Mouse (Mus musculus): Measurements from ENCODE around the gene Arnt.
"Not testable (repeated sequence)": the region's sequence is repeated elsewhere in the genome, so short reads cannot be mapped to it uniquely, and the experiment has no call there.

Arnt gene

DNA sequence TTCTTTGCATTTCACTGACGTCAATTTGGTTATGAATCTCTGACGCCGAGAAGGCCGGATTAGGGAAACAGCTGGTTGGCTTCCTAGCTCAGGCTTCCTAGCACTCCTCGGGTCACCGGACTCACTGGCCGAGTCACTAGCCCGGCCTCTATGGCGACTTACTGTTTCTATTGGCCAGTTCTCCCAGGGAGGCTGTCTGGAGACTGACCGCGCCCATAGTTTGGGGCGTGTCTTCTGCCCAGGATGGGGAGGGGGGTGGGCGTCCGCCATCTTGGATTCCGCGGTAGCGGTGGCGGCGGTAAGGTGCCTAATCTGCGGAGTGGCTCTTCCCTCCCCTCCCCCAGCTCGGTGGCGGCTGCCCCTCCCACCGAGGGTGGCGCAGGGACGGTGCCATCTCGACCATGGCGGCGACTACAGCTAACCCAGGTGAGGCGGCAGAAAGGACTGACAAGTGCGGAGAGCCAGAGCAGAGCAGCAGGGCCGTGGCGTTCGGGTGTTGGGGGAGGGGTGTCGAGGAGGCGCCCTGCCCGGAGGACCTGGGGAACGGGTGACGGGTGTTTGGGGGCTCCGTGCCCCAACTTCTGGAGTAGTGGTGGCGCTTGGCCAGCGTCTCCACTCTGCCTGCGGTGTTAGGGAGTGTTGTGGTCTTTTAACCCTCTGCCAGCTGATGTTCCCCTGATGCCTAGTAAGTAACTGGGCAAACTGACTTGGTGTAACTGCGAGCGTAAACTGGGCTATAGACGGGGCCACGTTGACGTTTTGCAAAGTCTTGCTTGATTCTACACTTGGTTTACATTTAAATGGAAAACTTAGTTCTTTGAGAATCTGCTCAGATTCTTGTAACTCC lies at the start of gene Arnt:
Gene Arnt (plus strand): TSS at position 253 of the 847 bp plus-strand sequence.
- peak; percentile 91 to 92 for DNase-seq (ENCODE audit: low spot score in 2 of 2)

DNA sequence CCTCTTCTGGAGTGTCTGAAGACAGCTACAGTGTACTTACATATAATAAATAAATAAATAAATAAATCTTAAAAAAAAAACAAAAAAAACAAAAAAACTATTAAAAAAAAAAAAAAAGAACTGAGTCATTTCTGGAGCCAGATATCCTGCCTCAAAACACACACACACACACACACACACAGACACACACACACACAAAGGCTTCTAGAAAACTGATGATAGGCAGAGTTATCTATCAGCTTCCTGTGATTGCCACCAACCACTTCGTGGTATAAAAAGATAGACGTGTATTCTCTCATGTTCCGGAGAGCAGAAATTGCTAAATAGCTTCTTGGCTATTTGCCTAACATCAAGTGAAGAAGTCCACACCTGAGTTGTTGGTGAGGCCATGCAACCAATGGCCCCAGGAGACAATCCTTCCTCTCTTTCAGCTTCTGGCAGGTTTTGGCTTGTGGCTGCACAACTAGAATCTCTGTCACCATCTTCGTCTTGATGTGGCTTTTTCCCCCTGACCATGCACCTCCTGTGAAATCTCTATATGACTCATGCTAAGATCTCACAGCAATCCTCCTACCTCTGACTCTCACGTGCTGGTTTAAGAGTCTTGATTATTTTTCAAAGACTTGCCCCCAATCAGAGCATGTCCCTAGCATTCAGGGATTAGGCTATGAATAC lies 48.6 kb upstream of the Arnt start:
- DNase-seq (ENCODE audit: low spot score in 2 of 2), result no peak

DNA sequence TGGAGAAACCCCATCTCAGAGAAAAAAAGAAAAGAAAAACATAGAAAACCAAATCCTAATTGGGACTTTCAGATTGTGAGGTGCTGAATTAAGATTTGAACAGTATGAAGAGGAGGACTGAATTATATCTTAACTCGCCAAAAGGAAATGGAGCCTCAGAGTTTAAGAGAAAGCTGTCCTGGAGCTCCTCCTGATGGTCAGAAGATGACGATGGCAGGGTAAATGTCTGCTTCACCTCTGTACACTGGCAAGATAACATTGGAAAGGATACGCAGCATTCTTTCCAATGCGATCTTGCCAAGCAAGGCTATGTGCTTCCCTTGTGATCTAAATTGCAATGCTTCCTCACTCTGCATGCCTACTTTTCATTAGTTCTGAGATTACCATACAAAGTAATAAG lies 39.8 kb upstream of the Arnt start:
- DNase-seq (ENCODE audit: low spot score in 2 of 2), result peak in 1 of 2 experiments; percentile 17

DNA sequence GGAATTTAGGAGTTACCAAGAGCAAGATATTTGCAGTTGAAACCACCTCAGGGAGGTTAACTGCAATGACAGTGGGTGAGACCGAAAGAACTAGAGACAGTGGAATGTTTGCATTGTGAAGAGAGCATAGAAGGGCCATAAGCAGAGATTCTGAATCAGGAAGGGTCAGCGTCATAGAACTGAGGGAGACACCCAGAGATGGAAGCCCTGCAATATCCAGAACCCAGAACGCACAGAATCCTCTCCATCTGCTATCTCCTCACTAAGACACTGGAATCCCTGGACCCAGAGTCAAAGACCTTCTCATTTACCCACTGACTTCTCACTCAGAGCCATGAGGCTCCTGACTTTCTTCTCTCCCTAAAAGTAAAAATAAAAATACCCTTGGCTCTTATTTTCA lies 31.4 kb upstream of the Arnt start, which contains the start of gene 4930558C23Rik:
Gene 4930558C23Rik (minus strand): TSS at position 101 of the 400 bp plus-strand sequence.
- no peak for DNase-seq (ENCODE audit: low spot score in 2 of 2)

DNA sequence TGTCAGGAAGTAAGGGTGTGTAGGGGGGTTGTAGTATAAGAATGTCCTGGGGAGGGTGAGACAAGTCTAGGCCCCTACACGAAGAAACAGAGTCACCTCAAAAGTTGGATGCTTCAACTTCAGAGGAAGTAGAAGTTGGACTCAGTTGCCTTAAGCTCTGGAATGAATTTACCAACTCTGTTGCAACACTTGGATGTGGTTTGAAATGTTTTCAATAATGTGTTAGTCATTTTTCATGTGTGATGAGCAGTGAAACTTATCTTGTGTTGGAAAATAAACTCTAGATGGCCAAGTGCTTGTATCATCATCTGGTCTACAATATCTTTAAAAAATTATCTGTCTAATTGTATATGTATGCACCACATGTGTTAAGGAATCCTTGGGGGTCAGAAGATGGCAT lies 26.5 kb upstream of the Arnt start:
- no peak for DNase-seq (ENCODE audit: low spot score in 2 of 2)

DNA sequence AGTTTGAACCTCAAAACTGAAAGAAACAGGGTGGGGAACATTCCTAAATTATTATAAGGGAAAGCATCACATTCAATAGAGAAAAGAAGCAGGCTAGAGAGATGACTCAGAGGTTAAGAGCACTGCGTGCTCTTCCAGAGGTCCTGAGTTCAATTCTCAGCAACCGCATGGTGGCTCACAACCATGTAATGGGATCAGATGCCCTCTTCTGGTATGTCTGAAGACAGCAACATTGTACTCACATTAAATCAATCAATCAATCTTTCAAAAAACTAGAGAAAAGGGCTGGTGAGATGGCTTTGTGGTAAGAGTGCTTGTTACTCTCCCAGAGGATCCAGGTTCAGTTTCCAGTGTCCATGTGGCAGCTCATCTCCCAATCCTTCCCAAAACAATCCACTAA lies 25.3 kb upstream of the Arnt start:
- no peak for DNase-seq (ENCODE audit: low spot score in 2 of 2)

DNA sequence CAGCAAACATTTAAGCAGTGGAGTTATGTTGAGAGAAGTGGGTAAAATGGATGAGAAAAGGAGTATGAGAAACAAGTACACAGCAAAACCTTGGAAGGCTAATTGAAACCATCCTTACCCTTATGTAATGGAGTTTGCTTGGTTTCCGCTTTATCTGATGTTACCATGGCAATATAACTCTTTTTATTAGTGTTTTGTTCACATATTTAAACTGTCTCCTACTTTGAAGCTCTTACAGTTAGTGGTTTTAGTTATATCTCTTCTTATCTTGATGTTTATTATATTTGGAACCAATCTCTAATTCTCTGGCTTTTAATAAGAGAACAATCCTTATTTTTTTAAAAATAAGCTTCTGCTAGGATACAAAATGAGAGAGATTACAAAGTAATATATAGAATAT lies 21.9 kb upstream of the Arnt start:
- no peak for DNase-seq (ENCODE audit: low spot score in 2 of 2)

DNA sequence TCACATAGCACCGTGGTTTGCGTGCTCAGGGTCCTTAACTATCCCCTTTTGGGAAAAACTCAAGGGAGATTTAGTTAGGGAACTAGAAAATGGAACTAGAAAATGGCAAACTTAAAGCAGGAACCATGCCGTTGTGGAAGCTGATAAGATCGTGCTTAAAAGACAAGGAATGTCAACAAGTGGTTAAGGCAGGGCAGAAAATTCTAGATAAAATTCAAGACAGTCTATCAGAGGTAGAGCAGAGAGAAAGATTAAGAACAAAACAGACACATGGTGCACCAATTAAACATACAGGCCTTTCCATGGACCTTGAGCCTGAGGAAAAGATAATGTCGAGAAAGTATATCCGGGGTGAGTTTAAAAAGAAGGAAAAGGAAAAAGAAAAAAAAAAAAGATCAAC lies 16.3 kb upstream of the Arnt start:
- DNase-seq (ENCODE audit: low spot score in 2 of 2), result no peak

DNA sequence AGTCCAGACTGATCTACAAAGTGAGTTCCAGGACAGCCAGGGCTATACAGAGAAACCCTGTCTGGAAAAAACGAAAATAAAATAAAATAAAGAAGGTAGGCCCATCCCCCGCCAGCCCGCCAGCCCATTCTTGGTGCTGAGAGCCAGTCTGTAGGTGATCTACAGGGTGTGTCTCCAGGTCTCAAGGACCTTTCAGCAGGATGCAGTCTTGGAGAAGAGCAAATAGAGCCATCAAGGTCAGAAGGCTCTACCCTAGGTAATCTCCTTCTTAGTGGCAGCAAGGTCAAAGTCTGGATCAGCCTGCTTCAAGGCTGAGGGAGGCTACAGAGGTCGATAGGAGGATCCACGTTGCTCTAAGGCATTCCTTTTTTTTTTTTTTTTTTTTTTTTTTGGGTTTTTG lies 7.7 kb upstream of the Arnt start:
- not testable (repeated sequence) for DNase-seq (ENCODE audit: low spot score in 2 of 2)

DNA sequence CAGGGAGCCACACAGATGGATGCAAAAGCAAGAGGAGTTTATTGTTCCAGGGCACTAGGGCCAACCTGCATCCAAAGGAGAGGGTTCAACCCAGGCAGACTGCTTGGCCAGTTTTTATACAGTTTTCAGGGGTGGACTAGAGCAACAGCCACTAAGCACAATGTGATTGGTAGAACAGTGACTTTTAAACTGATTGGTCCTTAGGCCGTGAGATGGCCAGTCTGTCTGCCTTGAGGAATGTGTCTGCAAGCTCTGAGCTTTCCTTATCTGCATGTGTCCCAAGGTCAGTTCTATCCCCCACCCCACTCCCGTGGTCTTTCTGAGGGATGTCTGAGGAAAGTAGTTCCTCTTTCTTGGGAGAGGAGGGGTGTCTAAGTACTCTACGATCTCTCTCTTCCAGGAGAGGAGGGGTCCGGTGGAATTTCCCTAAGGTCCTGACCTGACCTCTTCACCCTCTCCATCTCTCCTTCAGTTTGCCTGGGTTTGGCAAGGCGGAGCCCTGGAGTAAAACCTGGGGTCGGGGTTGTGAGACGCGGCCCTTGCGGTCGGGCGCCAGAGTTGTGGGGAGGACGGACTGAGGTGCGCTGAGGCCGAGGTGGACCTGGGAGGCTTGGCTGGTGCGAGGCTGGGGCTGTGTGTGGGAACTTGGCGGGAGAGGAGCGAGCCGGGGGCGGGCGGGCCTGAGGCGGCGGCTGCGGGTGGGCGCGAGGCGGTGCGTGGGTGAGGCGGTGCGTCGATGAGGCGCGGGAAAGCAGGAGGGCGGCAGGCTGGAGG lies 6.9 kb upstream of the Arnt start:
- not testable (repeated sequence) for DNase-seq (ENCODE audit: low spot score in 2 of 2)

DNA sequence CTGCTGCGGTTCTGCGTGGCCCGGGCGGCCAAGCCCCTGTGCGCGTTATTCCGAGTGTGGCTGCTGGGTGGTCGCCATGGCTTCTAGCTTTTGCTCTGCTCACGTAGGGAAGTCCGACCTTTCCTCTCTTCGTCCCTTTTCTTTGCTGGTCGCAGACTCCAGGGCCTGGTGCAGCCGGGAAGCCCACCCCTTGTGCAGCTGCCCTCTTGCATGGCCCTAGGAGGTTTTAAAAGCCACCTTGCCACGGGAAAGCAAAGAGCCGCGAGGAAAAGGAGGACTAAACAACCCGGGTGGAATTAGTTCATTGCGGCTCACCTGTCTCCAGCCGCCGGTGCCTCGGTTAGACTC lies 6.3 kb upstream of the Arnt start:
- DNase-seq (ENCODE audit: low spot score in 2 of 2), result peak; percentile 23 to 33

DNA sequence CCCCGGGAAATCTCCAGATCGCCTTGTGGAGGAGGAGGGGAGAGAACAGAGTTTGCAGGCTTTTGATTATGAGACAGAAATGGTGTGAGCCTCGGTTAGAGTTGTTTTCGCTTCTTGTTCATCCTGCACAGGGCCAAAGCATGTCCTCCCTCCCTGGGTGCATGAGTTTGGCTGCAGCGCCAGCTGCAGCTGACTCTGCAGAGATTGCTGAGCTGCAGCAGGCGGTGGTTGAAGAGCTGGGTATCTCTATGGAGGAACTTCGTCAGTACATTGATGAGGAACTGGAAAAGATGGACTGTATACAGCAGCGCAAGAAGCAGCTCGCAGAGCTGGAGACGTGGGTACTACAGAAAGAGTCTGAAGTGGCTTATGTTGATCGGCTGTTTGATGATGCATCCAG lies 5.8 kb upstream of the Arnt start:
- not testable (repeated sequence) for DNase-seq (ENCODE audit: low spot score in 2 of 2)

DNA sequence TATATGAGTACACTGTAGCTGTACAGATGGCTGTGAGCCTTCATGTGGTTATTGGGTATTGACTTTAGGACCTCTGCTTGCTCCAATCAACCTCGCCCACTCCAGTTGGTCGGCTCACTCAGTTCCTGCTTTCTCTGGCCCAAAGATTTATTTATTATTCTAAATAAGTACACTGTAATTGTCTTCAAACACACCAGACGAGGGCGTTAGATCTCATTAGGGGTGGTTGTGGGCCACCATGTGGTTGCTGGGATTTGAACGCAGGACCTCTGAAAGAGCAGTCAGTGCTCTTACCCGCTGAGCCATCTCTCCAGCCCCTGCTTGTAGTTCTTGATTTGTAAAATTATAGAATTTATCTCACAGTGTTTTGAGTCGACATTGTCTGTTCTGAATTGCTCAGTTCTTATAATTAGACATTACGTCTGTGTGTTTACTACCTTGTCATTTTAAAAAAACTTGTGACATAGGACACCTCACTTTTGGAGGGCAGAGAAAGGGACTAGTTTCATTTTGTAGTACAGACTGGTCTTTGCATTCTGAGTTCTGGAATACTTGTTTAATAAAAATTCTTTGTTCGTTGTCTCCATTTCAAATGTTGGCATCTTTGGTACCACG lies 780 bp upstream of the Arnt start:
- DNase-seq (ENCODE audit: low spot score in 2 of 2), result no peak

DNA sequence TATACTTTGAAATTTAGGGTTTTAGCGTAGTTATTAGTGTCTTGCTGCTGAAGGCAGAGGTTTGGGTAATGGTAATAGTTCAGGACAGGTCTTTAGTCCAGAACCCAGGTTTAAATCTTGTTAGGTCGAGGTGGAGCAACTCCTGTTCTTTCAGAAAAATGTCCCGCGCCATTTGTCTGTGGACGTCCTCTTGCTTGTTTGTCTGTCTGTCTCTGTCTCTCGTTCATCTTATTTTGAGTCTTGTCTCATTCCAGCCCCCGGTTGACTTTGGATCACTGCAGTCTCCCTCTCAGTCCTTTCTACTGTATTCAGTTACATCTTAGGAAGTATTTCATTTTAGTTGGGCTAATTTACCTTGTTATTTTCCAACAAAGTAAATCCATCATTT lies 789 bp downstream of the Arnt start:
- peak; percentile 20 to 21 for DNase-seq (ENCODE audit: low spot score in 2 of 2)

DNA sequence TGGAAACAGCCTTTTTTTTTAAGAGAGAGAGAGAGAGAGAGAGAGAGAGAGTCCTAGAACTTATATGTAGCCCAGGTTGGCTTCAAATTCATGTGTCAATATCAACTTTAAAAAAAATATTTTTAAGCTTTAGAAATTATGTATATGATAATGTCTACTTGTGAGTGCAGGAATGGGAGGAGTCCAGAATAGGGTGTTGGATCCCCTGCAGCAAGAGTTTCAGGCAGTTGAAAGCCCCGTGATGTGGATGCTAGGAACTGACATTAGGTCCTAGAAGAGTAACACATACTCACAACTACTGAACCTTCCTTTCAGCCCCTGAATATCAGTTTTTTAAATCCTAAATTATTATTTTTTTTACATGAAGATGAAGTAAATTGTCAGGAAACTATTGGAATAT lies 1.4 kb downstream of the Arnt start:
- no peak for DNase-seq (ENCODE audit: low spot score in 2 of 2)

DNA sequence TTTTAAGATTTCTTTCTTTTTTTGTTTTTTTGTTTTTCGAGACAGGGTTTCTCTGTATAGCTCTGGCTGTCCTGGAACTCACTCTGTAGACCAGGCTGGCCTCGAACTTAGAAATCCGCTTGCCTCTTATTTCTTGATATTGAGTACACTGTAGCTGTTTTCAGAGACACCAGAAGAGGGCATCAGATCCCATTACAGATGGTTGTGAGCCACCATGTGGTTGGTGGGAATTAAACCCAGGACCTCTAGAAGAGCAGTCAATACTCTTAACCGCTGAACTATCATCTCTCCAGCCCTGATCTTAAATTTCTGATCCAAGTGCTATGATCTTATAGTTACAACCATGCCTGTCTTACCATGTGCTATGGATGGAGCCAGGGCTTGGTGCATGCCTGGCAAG lies 4.4 kb downstream of the Arnt start:
- not testable (repeated sequence) for DNase-seq (ENCODE audit: low spot score in 2 of 2)

DNA sequence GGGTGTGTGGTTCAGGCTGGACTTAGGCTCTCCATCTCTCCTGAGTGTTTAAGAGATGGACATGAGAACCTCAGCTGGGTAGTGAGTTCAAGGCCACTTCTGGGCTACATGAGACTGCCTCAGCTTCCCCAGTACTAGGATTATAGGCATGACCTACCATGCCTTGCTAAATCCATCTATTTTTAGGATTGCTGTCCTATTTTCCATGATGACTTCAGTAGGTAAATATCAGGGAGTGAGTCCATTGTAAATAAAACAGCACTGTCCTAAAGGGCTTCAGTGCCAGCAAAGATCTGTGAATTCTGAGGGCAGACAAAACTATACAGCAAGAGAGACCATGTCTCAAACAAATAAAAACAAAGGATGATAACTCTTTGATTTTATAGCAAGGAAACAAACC lies 5.5 kb downstream of the Arnt start:
- DNase-seq (ENCODE audit: low spot score in 2 of 2), result no peak

DNA sequence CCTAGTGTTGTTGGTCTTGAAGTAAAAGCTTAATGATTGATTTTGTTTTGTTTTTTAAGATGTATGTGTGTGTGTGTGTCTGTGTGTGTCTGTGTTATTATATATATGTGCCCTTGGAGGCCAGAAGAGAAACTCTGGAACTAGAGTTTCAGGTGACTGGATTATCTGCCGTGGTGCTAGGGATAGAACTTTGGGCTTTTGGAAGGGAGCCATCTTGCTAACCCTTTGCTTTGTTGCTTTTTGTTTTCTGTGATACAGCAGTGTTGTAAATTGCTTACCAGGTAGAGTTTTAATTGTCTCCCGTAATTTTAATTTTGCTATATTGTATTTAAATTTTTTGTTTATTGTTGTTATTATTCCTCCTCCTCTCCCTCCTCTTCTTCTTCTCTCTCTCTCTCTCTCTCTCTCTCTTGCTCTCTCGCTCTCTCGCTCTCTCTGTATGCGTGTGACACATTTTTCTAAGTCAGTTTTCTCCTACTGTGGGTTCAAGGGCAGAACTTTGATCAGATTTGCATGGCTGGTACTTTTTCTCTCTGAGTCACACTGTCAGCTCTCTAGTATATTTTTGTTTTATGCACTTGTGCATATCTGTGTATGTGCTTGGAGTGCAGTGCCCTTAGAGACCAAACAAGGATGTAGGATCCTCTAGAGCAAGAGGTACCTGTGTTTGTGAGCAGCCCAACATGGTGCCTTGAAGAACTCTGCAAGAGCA lies 8.4 kb downstream of the Arnt start:
- no peak for DNase-seq (ENCODE audit: low spot score in 2 of 2)

DNA sequence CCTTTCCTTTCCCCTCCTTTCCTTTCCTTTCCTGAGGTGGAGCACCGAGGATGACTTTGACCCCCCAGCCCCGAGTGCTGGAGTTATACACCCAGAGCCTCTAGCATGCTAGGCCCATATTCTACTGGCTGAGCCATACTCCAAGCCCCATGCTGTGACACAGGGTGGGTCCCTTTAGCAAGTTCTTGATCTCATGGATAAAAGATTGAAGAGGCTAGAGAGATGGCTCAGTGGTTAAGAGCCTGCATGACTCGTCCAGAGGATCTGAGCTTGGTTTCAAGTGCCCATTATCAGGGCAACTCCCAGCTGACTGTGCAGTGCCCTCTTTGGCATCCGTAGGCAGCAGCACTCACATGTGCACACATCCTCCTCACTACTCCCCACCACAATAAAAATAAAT lies 11.1 kb downstream of the Arnt start:
- DNase-seq (ENCODE audit: low spot score in 2 of 2), result no peak

DNA sequence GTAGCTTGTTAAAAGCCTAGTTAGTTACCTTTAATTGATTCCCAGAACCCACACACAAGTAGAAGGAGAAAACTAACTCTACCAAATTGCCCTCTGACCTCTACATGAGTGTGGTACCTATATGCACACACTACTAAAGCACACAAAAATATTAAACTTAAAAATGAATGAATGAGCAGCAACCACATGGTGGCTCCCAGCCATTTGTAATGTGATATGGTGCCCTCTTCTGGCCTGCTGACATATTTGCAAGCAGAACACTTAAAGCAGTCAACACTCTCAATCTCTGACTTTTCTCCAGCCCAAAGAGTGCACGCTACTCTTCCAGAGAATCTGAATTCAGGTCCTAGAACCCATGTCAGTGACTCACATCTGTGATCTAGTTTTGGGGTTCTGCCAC lies 16.2 kb downstream of the Arnt start:
- peak; percentile 32 to 66 for DNase-seq (ENCODE audit: low spot score in 2 of 2)

DNA sequence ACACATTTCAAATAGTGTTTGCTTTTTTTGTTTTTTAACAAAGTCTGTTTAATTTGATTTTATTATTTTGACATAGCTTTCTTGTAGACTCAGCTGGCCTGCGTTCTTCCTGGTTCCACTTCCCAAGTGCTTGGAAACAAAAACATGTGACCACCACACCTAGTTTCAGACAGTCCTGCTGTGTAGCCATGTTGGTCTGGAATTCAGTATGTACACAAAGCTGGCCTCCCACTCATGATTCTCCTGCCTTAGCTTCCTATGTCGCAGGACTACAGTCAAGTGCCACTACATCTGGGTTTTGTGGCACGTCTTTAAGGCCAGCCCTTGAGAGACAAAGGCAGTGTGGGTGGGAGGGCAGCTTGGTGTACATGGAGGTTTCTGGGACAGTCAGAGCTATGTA lies 16.7 kb downstream of the Arnt start:
- DNase-seq (ENCODE audit: low spot score in 2 of 2), result no peak

All from spleen, postnatal 10 days (tissue).